Mouse (Mus musculus): ENCODE measurements around the gene Tdrkh. TPM values are rescaled to one million over a fixed set of nuclear protein-coding genes. Genes with fewer than 3 reads are reported as not detected.
A peak's percentile ranks its signal among the peaks of the same experiment; 100 is the strongest.

Gene Tdrkh
- polyA plus RNA-seq, 1 experiment from 2014 or later = 8.6 TPM

- Histone ChIP-seq H3K27me3 (peaks cover 35% of the 10 kb centered on the region), H3K4me3 (replicated peaks) (peak overlapping the region; percentile 26), H3K4me1 (replicated peaks) (peaks cover 33% of the 10 kb centered on the region), H3K27ac (no peak overlapping the region), H3K4me2 (peak overlapping the region; percentile 57), H3K9me3 (no peaks in the 10 kb centered on the region), H3K9ac (replicated peaks) (peak overlapping the region; percentile 40), H3K36me3 (no peaks in the 10 kb centered on the region)
- WGBS = 6% methylated on average over 5 of the region's 5 CpGs
- ATAC-seq (ENCODE audit: insufficient number of reproducible peaks, insufficient read depth, low FRiP score, low TSS enrichment, low read depth) = peak; percentile 22; the same call in 1 of the 2 replicates
Observed at GRCm38 (mm10) chr3:94373597-94374011, 39.5 kb upstream of the Tdrkh start.

DNA sequence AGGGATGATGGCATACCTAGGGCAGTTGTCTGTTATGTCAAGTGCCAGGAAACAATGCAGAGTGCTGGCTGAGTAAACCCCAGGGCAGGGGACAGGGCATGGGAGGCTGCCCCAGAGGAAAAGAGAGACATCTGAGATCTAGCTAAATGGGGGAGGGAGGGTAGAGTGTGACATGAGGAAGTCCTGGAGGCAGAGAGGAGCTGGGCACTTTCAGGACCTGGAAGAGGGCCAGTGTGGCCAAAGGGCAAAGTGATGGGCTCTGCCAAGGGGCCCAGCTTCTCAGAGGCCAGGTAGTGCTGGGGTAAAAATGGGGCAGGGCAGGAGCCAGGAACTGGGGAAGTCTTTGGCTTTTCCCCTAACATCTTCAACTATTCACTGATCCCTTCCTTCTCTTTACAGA is 38.4 kb upstream of the Tdrkh start:
- peaks cover 35% of the 10 kb centered on the region for H3K27me3 ChIP-seq
- H3K36me3 ChIP-seq = no peaks in the 10 kb centered on the region
- H3K4me3 ChIP-seq (replicated peaks) = no peak overlapping the region
- no peaks in the 10 kb centered on the region for H3K9me3 ChIP-seq
- H3K4me1 ChIP-seq (replicated peaks) = peaks cover 33% of the 10 kb centered on the region
- ATAC-seq (ENCODE audit: insufficient number of reproducible peaks, insufficient read depth, low FRiP score, low TSS enrichment, low read depth) = no peak
- no peak overlapping the region for H3K9ac ChIP-seq (replicated peaks)
- H3K27ac ChIP-seq = no peak overlapping the region
- H3K4me2 ChIP-seq = no peak overlapping the region

GRCm38 (mm10) chr3:94375146-94375545 is 37.9 kb upstream of the Tdrkh start:
- Histone ChIP-seq H3K36me3 (no peaks in the 10 kb centered on the region), H3K27me3 (peaks cover 35% of the 10 kb centered on the region), H3K4me1 (replicated peaks) (peaks cover 33% of the 10 kb centered on the region), H3K9me3 (no peaks in the 10 kb centered on the region), H3K4me3 (replicated peaks) (no peak overlapping the region), H3K9ac (replicated peaks) (no peak overlapping the region), H3K4me2 (no peak overlapping the region), H3K27ac (no peak overlapping the region)
- WGBS = 78% methylated on average over 2 of the region's 2 CpGs
- no peak for ATAC-seq (ENCODE audit: insufficient number of reproducible peaks, insufficient read depth, low FRiP score, low TSS enrichment, low read depth)

- WGBS = 38% methylated on average over 5 of the region's 5 CpGs
- Histone ChIP-seq H3K9ac (replicated peaks) (no peak overlapping the region), H3K27ac (no peak overlapping the region), H3K36me3 (no peaks in the 10 kb centered on the region), H3K9me3 (no peaks in the 10 kb centered on the region), H3K27me3 (peaks cover 35% of the 10 kb centered on the region), H3K4me1 (replicated peaks) (peaks cover 35% of the 10 kb centered on the region), H3K4me2 (no peak overlapping the region), H3K4me3 (replicated peaks) (no peak overlapping the region)
- no peak for ATAC-seq (ENCODE audit: insufficient number of reproducible peaks, insufficient read depth, low FRiP score, low TSS enrichment, low read depth)
Observed at GRCm38 (mm10) chr3:94375861-94376260, 37.2 kb upstream of the Tdrkh start.

GRCm38 (mm10) chr3:94377028-94377923 is 35.8 kb upstream of the Tdrkh start:
- peaks cover 32% of the 10 kb centered on the region for H3K27me3 ChIP-seq
- H3K9me3 ChIP-seq = no peaks in the 10 kb centered on the region
- H3K4me1 ChIP-seq (replicated peaks) = peaks cover 25% of the 10 kb centered on the region
- no peak overlapping the region for H3K9ac ChIP-seq (replicated peaks)
- no peak overlapping the region for H3K4me3 ChIP-seq (replicated peaks)
- no peak for ATAC-seq (ENCODE audit: insufficient number of reproducible peaks, insufficient read depth, low FRiP score, low TSS enrichment, low read depth)
- WGBS = 12% methylated on average over 13 of the region's 13 CpGs
- no peak overlapping the region for H3K27ac ChIP-seq
- H3K36me3 ChIP-seq = no peaks in the 10 kb centered on the region
- peak overlapping the region; percentile 6; the same call in 1 of the 2 replicates for H3K4me2 ChIP-seq

- Histone ChIP-seq H3K4me1 (replicated peaks) (peaks cover 10% of the 10 kb centered on the region), H3K36me3 (no peaks in the 10 kb centered on the region), H3K9me3 (no peaks in the 10 kb centered on the region), H3K27ac (no peak overlapping the region), H3K9ac (replicated peaks) (no peak overlapping the region), H3K4me3 (replicated peaks) (no peak overlapping the region), H3K4me2 (no peak overlapping the region), H3K27me3 (peaks cover 15% of the 10 kb centered on the region; the same call in 1 of the 2 replicates)
- WGBS = 25% methylated on average over 9 of the region's 9 CpGs
- no peak for ATAC-seq (ENCODE audit: insufficient number of reproducible peaks, insufficient read depth, low FRiP score, low TSS enrichment, low read depth)
Observed at GRCm38 (mm10) chr3:94379831-94380510, 33.1 kb upstream of the Tdrkh start.

- Histone ChIP-seq H3K36me3 (no peaks in the 10 kb centered on the region), H3K9ac (replicated peaks) (no peak overlapping the region), H3K9me3 (no peaks in the 10 kb centered on the region), H3K27me3 (0 out of 2 replicates have a peak, but pooled peaks cover 5% of the 10 kb centered on the region), H3K27ac (no peak overlapping the region), H3K4me3 (replicated peaks) (no peak overlapping the region), H3K4me1 (replicated peaks) (peaks cover 3% of the 10 kb centered on the region), H3K4me2 (no peak overlapping the region)
- 62% methylated on average over 5 of the region's 5 CpGs for WGBS
- no peak for ATAC-seq (ENCODE audit: insufficient number of reproducible peaks, insufficient read depth, low FRiP score, low TSS enrichment, low read depth)
Observed at GRCm38 (mm10) chr3:94382308-94382707, 30.8 kb upstream of the Tdrkh start.

DNA sequence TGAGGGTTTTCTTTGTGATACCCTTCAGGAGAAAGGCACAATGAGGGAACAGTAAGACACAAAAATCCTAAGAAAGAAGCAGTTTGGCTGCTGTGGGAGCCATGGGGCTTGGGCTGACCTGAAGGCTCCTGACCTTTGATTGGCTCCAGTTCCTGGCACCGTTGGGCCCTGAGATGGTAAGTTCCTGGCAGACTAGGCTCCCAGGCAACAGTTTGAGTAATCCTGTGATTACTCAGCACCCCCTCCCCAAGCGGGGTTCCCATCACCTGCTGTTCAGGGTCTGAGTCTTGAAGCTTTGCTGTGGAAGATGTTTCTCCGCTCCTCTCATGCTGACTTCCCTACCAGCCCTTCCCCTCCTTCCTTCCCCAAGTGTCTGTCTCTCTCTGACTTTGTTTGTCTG is 29.6 kb upstream of the Tdrkh start:
- Histone ChIP-seq H3K27ac (no peak overlapping the region), H3K27me3 (0 out of 2 replicates have a peak, but pooled peaks cover 5% of the 10 kb centered on the region), H3K4me1 (replicated peaks) (0 out of 2 replicates have a peak, but pooled peaks cover 2% of the 10 kb centered on the region), H3K36me3 (no peaks in the 10 kb centered on the region), H3K4me3 (replicated peaks) (no peak overlapping the region), H3K4me2 (no peak overlapping the region), H3K9ac (replicated peaks) (no peak overlapping the region), H3K9me3 (no peaks in the 10 kb centered on the region)
- ATAC-seq (ENCODE audit: insufficient number of reproducible peaks, insufficient read depth, low FRiP score, low TSS enrichment, low read depth) = no peak
- WGBS = 61% methylated on average over 3 of the region's 3 CpGs

DNA sequence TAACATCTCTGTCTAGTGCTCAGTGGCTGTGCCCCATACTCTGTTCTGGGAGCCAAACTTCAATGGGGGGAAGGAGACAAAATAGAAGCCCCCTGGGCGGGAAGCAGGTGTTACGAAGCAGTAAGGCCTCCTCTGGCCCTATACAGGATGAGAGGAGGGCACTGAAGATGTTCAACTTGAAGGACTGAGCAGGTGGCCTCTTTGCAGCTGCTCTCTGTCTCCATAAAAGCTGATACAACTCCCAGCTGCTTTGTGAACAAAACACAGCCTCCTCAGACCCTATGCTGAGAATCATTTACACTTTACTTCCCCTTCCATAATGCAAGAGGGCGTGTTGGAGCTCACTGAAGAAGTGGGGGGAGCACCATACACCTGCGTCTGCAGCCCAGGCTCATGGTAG is 26.4 kb upstream of the Tdrkh start:
- 63% methylated on average over 4 of the region's 4 CpGs for WGBS
- ATAC-seq (ENCODE audit: insufficient number of reproducible peaks, insufficient read depth, low FRiP score, low TSS enrichment, low read depth) = no peak
- Histone ChIP-seq H3K27ac (no peak overlapping the region), H3K4me1 (replicated peaks) (no peaks in the 10 kb centered on the region), H3K9ac (replicated peaks) (no peak overlapping the region), H3K36me3 (no peaks in the 10 kb centered on the region), H3K9me3 (no peaks in the 10 kb centered on the region), H3K4me2 (no peak overlapping the region), H3K27me3 (0 out of 2 replicates have a peak, but pooled peaks cover 5% of the 10 kb centered on the region), H3K4me3 (replicated peaks) (no peak overlapping the region)

GRCm38 (mm10) chr3:94387391-94387790 is 25.7 kb upstream of the Tdrkh start:
- WGBS = 87% methylated on average over 10 of the region's 10 CpGs
- H3K4me1 ChIP-seq (replicated peaks) = no peaks in the 10 kb centered on the region
- H3K9ac ChIP-seq (replicated peaks) = no peak overlapping the region
- 0 out of 2 replicates have a peak, but pooled peaks cover 5% of the 10 kb centered on the region for H3K27me3 ChIP-seq
- H3K4me2 ChIP-seq = no peak overlapping the region
- no peak overlapping the region for H3K4me3 ChIP-seq (replicated peaks)
- no peaks in the 10 kb centered on the region for H3K9me3 ChIP-seq
- no peak overlapping the region for H3K27ac ChIP-seq
- no peak for ATAC-seq (ENCODE audit: insufficient number of reproducible peaks, insufficient read depth, low FRiP score, low TSS enrichment, low read depth)
- no peaks in the 10 kb centered on the region for H3K36me3 ChIP-seq

GRCm38 (mm10) chr3:94388047-94388446 is 25.0 kb upstream of the Tdrkh start:
- no peaks in the 10 kb centered on the region for H3K4me1 ChIP-seq (replicated peaks)
- no peaks in the 10 kb centered on the region for H3K9me3 ChIP-seq
- 81% methylated on average over 5 of the region's 5 CpGs for WGBS
- no peak overlapping the region for H3K27ac ChIP-seq
- 0 out of 2 replicates have a peak, but pooled peaks cover 5% of the 10 kb centered on the region for H3K27me3 ChIP-seq
- no peak overlapping the region for H3K4me3 ChIP-seq (replicated peaks)
- H3K4me2 ChIP-seq = no peak overlapping the region
- no peak for ATAC-seq (ENCODE audit: insufficient number of reproducible peaks, insufficient read depth, low FRiP score, low TSS enrichment, low read depth)
- no peaks in the 10 kb centered on the region for H3K36me3 ChIP-seq
- H3K9ac ChIP-seq (replicated peaks) = no peak overlapping the region
